Mouse (Mus musculus): ENCODE data around the gene 4930453N24Rik. TPM values are rescaled to one million over a fixed set of nuclear protein-coding genes. Genes with fewer than 3 reads are reported as not detected.

The 4930453N24Rik gene
- total RNA-seq (2021): 10 to 100 TPM; 18.6 to 20.3 TPM

DNA sequence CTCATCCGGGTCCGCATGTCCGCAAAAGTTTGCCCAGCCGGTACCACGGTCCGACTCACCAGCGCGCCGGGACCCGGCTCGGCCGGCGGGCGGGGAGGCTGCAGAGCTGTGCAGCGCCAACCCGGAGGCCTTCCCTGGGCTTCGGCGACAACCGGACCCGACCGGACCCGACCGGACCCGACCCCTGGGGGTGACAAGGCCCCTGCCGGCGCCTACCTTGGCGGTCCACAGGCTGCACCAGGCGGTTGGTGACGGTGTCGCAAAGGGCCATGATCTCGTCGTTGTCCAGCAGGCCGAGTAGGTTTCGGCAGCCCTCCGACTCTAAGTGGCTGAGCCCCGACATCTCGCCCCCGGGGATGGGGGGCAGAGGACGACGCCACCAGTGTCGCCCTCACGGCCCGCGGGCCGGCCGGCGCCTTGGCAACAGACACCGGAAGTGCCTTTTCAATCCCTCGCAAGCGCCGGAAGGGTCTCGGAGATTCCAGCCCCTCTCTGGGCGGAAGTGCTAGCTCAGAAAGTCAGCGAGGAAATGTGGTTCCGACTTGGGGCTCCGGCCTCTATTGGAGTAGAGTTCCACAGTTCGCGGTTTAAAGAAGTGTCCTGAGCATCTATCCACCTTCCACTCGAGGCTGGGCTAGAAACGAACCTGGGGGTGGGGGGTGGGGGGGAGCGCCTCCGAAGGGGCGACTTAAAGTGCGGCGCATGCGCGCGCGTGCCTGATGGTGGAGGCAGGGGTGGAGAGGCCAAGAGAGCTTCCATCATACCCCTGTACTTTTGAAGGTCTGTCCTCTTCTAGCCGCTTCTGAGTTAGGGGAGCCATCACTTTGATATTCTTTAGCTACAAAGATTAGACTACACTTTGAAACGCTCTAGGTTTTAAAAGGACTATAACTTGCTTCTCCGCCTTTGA, at the start of gene 4930453N24Rik:
Gene 4930453N24Rik (minus strand): TSS at position 641 of the 910 bp plus-strand sequence.
- intact Hi-C loops (cut with DNase I): loop anchor here (2.0 kb wide), 1 partner anchor 82 kb away; no protein-coding TSS in a partner anchor
- DNase-seq (ENCODE audit: extremely low spot score in 1 of 2, low spot score in 2 of 2): peak; percentile 85 to 93

DNA sequence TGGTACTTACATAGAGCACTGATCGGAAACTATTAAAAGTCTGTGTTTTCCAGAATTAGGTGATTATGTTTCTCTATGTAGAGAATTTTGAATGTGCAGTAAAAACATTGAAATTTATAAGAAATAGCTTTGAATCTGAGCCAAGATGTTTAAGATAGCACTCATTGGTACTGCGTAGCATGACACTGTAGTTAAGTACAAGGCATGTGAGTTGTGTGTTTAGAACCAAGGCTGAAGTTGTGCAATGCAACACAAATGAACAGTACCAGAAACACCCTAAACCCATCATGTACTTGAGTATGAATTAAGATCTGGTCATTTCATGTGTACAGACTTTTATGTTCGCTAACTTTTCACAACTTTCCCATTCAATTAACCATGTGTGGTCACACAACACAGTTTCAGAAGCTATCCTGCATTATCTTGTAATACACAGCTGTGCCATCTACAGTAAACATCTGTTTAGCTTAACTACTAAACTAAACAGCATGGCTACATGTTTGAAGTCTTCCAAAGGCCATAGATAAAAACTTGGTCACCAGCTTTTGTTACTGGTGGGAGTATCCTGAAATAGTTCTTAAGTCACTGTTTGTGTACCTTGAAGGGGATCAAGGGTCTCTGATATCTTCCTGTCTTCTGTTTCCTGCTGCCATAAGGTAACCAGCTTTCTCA, 46.3 kb upstream of the 4930453N24Rik start:
- no peak for DNase-seq (ENCODE audit: extremely low spot score in 1 of 2, low spot score in 2 of 2)
- intact Hi-C loops (cut with DNase I): no loop called here

DNA sequence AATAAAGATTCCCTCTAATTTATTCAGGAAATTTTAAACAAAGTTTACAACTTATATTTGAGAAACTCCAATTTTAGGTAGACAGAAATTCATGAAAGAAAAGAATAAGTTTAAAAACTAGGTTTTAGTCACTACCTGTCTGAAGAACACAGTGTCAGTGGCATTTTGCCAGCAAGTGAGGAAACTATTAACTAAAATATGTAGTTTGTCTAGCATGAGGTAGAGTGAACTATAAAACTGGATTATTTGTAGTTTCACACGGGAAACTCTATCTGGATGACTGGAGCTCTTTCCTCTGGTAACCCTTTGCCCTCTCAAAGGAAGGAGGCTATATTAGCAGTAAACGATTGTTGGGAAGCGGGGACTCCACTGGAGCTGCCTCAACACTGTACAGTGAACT, 32.1 kb upstream of the 4930453N24Rik start:
- intact Hi-C loops (cut with DNase I): no loop called here
- no peak for DNase-seq (ENCODE audit: extremely low spot score in 1 of 2, low spot score in 2 of 2)

DNA sequence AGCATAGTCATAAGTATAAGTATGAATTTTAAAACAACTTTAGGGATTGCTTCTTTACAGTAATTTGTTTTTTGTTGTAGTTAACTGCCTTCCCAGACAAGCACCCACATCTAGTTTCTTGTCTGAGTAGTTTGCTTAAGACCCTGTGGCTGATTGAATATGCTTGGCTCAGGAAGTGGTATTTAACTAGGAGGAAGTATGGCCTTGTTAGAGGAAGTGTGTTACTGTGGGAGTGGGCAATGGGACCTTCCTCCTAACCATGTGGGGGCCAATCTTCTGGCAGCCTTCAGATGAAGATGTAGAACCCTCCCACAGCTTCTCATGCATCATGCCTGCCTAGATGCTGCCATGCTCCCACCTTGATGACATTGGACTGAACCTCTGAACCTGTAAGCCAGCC, 30.7 kb upstream of the 4930453N24Rik start:
- intact Hi-C loops (cut with DNase I): no loop called here
- no peak for DNase-seq (ENCODE audit: extremely low spot score in 1 of 2, low spot score in 2 of 2)

DNA sequence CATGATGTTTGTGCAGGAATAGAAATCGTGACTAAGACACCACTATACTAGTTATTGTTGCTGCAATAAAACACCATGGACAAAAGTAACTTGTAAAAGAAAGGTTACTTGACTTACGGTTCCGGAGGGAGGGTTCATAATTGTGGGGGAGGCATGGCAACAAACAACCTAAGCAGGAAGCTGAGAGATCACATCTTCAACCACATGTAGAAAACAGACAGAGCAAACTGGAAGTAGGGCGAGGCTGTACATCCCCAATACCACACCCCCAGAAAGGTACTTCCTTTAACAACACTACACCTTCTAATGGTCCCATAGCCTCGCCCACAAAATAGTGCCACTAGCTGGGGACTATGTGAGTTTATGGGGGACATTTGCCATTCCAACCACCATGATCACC, 29.4 kb upstream of the 4930453N24Rik start:
- intact Hi-C loops (cut with DNase I): no loop called here
- DNase-seq (ENCODE audit: extremely low spot score in 1 of 2, low spot score in 2 of 2): no peak

DNA sequence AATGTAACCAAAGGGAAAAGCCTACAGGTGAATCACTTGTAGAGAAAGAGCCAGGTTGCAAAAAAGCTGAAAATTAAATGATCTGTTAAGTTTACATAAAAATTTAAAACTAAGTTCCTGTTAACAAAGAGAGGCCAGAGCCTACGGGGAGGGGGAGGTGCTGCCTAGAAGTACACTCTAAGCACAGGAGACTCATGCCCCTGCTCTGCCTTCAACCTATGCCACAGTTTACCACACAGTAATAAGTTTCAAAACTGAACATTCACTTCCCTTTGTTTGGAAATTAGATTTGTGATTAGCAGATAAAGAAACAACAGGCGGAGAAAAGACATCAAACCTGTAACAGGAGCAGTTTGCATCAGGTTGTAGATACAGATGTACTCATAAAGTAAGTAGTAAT, 23.8 kb upstream of the 4930453N24Rik start:
- DNase-seq (ENCODE audit: extremely low spot score in 1 of 2, low spot score in 2 of 2): no peak
- intact Hi-C loops (cut with DNase I): no loop called here

DNA sequence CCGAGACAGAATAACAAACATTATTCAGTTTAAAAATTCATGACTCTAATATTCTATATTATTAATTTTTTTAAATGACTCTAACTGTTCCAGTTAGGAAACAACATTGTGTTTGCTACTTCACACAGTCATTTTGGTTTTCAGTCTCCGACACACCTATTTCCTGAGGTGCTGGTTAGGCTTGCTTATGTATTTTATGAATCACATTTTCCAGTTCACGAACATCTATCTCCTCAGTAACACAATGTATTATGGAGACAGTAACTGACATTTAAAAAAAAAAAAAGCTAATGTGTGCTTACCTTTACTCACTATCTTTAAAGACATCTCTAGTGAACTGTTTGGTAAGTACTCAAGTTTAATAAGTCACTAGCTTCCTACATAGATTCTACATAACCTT, 18.7 kb upstream of the 4930453N24Rik start:
- DNase-seq (ENCODE audit: extremely low spot score in 1 of 2, low spot score in 2 of 2): no peak
- intact Hi-C loops (cut with DNase I): no loop called here

DNA sequence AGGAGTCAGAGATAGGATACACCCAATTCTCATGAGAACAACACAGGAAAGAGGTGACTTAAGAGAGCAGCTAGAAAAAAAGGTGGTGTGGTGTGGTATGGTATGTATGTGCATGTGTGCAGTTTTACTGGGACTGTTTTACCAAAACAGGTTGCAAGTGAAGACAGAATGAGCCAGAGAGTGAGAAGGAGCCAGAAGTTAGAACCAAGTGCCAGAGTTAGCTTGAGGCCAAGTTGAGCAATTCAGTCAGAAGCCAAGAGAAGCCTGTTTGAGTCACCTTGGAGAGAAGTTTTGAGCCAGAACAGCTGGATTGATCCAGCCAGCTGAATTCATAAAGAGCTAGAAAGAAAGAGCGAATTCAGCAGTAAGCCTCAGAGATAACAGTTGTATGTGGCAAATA, 4.6 kb upstream of the 4930453N24Rik start:
- intact Hi-C loops (cut with DNase I): no loop called here

DNA sequence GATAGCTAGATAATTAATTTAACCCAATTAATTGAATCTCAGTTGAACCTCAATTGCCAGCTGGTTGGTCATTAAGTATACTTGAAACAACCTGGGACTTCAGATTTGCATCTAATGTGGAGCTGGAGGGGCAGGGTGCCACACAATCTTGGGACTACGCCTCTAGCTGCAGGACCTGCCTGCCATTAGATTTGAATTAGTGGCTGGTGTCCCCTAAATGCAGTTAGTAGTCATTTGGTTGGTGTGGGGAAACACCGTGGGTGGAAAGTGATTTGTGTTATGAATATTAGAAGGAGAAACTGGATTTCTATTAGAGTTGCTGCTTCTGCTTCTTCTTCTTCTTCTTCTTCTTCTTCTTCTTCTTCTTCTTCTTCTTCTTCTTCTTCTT, 464 bp upstream of the 4930453N24Rik start:
- intact Hi-C loops (cut with DNase I): loop anchor here (2.0 kb wide), 1 partner anchor 81 kb away; no protein-coding TSS in a partner anchor
- no peak for DNase-seq (ENCODE audit: extremely low spot score in 1 of 2, low spot score in 2 of 2)

More for the DNA sequence above, 4.6 kb upstream of the 4930453N24Rik start:
- DNase-seq (ENCODE audit: extremely low spot score in 1 of 2, low spot score in 2 of 2): no peak

DNA sequence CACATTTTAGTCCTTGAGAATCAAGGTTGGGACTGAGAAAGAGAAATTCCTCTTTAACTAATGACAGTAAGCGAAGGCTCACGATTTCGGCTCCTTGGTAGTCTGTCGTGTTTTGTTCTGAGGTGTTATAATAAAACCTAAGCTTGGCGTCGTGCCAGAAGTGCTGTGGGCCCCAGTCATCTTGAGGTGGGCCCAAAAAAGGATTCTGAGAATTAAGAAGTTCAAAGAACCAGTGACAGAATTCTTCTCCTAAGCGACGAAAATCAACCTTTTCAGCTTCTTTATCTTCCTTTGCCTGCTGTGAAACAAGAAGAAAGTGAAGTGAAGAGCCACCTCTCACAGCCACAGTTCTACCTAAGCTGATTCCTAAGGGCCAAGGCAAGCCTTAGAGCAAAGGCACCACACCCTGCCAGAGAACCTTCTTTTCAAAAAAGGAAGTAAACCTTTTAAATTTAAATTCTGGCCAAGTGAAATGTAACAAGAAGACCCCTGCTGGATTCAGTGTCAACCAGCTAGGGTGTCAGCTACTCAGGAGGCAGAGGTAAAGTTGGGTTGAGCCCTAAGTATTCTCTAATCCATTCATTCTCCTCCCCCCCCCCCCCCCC, 4.2 kb downstream of the 4930453N24Rik start:
- peak in 1 of 2 experiments; percentile 19 for DNase-seq (ENCODE audit: extremely low spot score in 1 of 2, low spot score in 2 of 2)
- intact Hi-C loops (cut with DNase I): no loop called here

DNA sequence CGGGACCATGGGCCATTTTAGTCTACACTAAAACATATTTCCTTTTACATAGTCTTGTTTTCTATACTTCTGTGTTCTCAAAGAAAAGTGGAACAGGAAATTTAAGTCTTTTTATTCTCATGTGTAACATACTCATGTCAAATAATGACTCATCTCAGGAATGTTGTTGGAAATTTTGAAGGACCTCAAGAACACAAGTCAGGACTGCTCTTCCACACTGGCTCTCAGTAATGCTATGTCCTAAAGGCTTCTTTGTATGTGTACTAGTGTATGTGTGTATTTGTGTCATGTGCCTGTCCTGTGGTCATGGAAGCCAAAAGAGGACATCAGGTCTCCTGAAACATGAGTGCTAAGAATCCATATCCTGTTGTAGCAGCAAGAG, 11.7 kb downstream of the 4930453N24Rik start:
- intact Hi-C loops (cut with DNase I): loop anchor here (10.0 kb wide), 1 partner anchor 776 kb away; no protein-coding TSS in a partner anchor
- no peak for DNase-seq (ENCODE audit: extremely low spot score in 1 of 2, low spot score in 2 of 2)

DNA sequence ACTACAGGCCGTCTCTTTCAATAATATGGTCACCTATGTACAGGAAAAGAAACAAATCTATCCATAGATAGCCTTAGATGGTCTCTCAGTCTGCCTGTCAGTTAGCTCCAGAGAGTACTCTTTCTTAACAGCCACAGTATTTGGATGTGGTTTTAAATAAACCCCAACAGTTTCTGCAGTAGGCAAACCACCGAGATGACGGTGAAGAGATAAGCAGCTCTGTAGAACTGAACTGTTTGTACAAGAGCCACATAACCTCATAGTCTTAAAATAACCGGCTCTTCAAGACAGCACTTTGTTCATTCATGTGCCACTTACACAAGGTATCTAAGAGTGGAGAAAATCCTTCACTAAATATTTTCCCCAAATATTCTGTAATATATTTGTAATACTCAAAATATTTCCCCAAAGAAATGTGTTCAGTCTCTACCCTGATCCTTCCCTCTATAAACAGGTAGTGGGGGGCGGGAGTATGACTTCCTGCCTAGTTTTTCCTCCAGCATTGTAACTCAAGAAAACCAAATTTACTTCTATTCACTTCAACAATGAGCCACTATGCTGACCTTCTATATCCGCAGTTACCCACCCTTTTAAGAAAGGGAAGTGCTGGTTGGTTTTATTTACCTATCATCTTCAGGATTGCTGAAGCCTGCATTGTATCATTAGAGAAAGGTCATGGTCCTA, 12.3 kb downstream of the 4930453N24Rik start:
- no peak for DNase-seq (ENCODE audit: extremely low spot score in 1 of 2, low spot score in 2 of 2)
- intact Hi-C loops (cut with DNase I): loop anchor here (10.0 kb wide), 1 partner anchor 776 kb away; no protein-coding TSS in a partner anchor

DNA sequence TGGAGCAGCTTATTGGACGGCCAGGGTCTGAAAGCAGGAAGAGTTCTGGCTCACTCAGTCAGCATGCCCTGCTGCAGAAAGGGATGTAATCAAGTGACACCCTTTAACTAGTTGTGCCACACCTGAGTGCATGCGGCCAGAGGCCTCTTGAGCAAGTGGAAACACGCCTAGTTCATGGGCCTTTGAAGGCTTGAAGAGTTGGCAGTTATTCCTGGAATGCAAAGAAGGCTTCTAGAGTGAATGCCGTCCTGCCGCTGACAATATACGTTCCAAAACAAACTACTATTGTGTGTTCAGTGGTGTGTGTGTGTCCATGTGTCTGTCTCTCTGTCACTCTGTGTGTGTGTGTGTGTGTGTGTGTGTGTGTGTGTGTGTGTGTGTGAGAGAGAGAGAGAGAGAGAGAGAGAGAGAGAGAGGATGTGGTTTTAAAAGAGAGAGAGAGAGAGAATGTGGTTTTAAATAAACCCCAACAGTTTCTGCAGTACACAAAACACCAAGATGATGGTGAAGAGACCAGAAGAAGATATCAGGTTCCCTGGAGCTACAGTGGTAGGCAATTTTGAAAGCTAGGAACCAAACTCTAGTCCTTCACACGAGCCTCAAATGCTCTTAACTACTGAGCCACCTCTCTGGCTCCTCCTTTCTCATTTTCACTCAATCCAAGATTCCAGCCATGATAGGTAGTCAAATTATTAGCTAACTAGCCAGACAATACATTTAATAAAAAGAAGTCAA, 13.1 kb downstream of the 4930453N24Rik start:
- intact Hi-C loops (cut with DNase I): loop anchor here (10.0 kb wide), 1 partner anchor 777 kb away; no protein-coding TSS in a partner anchor
- no peak for DNase-seq (ENCODE audit: extremely low spot score in 1 of 2, low spot score in 2 of 2)

DNA sequence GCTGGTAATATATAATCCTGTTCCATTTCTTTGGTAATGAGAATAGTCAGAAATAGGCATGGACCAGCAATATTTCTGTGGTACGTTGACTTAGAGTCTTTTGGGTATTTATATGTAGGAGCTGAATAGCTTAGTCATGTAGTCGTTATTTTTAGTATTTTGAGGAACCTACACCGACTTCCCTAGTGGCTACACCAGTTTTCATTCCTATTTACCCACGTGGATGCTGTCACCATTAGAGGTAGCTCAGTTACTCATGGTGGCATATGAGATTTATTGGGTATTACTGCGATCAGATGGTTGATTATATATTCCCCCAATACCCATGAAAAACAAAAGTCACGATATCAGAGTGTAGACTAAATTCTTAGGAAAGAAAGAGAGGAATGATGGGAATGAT, 14.6 kb downstream of the 4930453N24Rik start:
- intact Hi-C loops (cut with DNase I): loop anchor here (10.0 kb wide), 1 partner anchor 778 kb away; no protein-coding TSS in a partner anchor
- no peak for DNase-seq (ENCODE audit: extremely low spot score in 1 of 2, low spot score in 2 of 2)

DNA sequence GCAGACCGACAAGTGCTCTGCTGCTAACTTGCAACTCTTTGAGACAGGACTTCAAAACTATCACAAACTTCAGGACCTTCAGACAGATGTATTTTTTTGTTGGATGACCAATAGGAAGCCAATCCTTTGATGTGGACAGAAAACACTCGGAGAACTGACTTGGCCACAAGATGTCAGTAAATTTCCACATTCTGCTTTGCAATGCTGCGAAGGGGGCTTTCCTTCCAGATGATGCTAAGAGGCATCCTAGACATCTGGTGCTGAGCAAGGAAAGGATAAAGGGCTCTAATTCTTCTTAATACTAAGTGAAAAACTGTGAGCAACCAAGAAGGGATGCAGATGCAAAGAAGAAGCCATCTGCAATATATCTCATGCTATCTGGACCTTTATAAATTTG, 16.2 kb downstream of the 4930453N24Rik start:
- DNase-seq (ENCODE audit: extremely low spot score in 1 of 2, low spot score in 2 of 2): peak; percentile 22 to 38
- intact Hi-C loops (cut with DNase I): loop anchor here (10.0 kb wide), 1 partner anchor 780 kb away; no protein-coding TSS in a partner anchor

DNA sequence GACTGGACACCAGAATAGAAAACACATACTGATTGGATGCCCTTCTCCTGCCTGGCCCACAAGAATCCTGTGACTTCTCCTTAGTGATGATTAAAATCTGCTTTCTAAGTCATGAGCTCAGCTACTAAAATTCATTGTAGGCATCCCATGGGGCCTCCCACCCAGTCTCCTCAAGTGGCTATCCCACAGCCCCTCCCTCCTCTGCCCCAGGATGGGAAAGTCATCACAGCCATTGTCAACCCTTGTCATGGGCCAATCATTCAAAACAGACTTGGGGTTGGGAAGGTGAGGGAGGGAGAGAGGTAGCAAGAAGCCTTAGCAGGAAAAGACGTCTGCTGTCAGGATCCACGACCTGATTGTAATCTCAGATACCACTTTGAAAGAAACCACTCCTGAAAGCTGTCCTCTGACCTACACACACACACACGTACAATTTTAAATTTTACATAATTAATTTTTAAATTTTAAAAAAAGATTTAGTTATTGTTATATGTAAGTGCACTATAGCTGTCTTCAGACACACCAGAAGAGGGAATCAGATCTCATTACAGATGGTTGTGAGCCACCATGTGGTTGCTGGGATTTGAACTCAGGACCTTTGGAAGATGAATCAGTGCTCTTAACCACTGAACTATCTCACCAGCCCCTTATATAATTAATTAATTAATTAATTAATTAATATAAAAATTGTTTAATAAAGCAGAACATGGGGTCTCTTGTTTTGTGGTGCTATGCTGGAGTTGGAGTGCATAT, 16.8 kb downstream of the 4930453N24Rik start:
- no peak for DNase-seq (ENCODE audit: extremely low spot score in 1 of 2, low spot score in 2 of 2)
- intact Hi-C loops (cut with DNase I): loop anchor here (10.0 kb wide), 1 partner anchor 781 kb away; no protein-coding TSS in a partner anchor

DNA sequence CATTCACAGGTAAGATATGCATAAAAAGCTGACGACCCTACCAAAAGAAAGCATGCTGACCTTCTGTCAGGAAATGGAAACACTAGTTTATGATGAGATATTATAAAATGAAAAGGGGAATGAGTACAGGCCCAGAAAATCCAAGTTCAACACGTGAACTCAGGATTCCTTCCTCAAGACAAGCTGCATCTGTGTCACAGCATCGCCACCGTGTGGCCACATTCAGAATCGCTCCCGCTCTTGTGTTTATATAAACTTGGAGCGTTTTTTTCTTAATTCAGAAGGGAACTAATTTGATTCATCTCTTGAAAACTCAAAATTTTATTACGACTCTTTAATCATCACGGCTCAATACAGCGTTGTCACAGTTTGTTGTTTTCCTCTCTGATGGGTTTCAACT, 22.7 kb downstream of the 4930453N24Rik start:
- DNase-seq (ENCODE audit: extremely low spot score in 1 of 2, low spot score in 2 of 2): peak; percentile 76
- intact Hi-C loops (cut with DNase I): loop anchor here (5.0 to 10.0 kb wide), 3 partner anchors 876 to 1806 kb away; no protein-coding TSS in a partner anchor
